Mouse (Mus musculus) lung, embryonic 14.5 days (tissue): Measurements from ENCODE around the gene Aox1. TPM values are rescaled to one million over a fixed set of nuclear protein-coding genes. Genes with fewer than 3 reads are reported as not detected.
A peak's percentile ranks its signal among the peaks of the same experiment; 100 is the strongest.

Source experiments
- ATAC-seq: fragments of 200-750 bp; cut with Nextera tagmentation; 2 replicates; pipeline ENCODE4 v1.8.0; 2017; ENCODE audit warnings: mild to moderate bottlenecking, moderate TSS enrichment, moderate library complexity; ENCODE audit not compliant: insufficient read depth
- DNase-seq: peaks from one replicate; pipeline ENCODE4 v3.0.0-alpha.2; 2015
- H3K27ac ChIP-seq: fragments of 300-500 bp; sonication (generic); 2 replicates; pipeline ENCODE4 v1.5.1; 2014; ENCODE audit warnings: low read depth, mild to moderate bottlenecking, moderate library complexity
- H3K27me3 ChIP-seq: fragments of 300-500 bp; sonication (generic); 2 replicates; pipeline ENCODE4 v1.6.1; 2014; ENCODE audit warnings: low read length, control low read depth; ENCODE audit not compliant: insufficient read depth
- H3K36me3 ChIP-seq: fragments of 300-500 bp; sonication (generic); 2 replicates; pipeline ENCODE4 v1.6.1; 2014; ENCODE audit warnings: control low read depth; ENCODE audit not compliant: insufficient read depth
- H3K4me1 ChIP-seq: fragments of 300-500 bp; sonication (generic); 2 replicates; pipeline ENCODE4 v1.6.1; 2014; ENCODE audit warnings: antibody characterized with exemption, control low read depth; ENCODE audit not compliant: insufficient read depth
- H3K4me2 ChIP-seq: fragments of 300-500 bp; sonication (generic); 2 replicates; pipeline ENCODE4 v1.6.1; 2014; ENCODE audit warnings: mild to moderate bottlenecking
- H3K4me3 ChIP-seq: fragments of 300-500 bp; sonication (generic); 2 replicates; pipeline ENCODE4 v1.5.1; 2014; ENCODE audit warnings: low read depth, low read length
- H3K9ac ChIP-seq: fragments of 300-500 bp; sonication (generic); 2 replicates; pipeline ENCODE4 v1.6.1; 2014
- H3K9me3 ChIP-seq: fragments of 300-500 bp; sonication (generic); 2 replicates; pipeline ENCODE4 v1.6.1; 2016; ENCODE audit warnings: low read depth, low read length, control low read depth
- CTCF ChIP-seq: IDR thresholded peaks from 2 replicates; pipeline ENCODE4 v1.5.1; 2016; ENCODE audit warnings: antibody characterized with exemption, low read depth
- WGBS: fragments of 180-500 bp; shearing (Covaris S2); extraction: QIAGEN DNeasy Blood & Tissue Kit; methylation state at CpG from one replicate; pipeline ENCODE4 v1.1.7; 2014; 5-methylcytosine and 5-hydroxymethylcytosine counted together
- polyA plus RNA-seq: library from polyadenylated mRNA; unstranded; fragments of >200 nt; fragmentation: Nextera tagmentation; extraction: Ambion mirVana; gene quantifications from 2 replicates; pipeline ENCODE4 v1.2.1, GENCODE M21; 2014

The Aox1 gene
- polyA plus RNA-seq, 1 experiment from 2014 or later, result 0.72 TPM

DNA sequence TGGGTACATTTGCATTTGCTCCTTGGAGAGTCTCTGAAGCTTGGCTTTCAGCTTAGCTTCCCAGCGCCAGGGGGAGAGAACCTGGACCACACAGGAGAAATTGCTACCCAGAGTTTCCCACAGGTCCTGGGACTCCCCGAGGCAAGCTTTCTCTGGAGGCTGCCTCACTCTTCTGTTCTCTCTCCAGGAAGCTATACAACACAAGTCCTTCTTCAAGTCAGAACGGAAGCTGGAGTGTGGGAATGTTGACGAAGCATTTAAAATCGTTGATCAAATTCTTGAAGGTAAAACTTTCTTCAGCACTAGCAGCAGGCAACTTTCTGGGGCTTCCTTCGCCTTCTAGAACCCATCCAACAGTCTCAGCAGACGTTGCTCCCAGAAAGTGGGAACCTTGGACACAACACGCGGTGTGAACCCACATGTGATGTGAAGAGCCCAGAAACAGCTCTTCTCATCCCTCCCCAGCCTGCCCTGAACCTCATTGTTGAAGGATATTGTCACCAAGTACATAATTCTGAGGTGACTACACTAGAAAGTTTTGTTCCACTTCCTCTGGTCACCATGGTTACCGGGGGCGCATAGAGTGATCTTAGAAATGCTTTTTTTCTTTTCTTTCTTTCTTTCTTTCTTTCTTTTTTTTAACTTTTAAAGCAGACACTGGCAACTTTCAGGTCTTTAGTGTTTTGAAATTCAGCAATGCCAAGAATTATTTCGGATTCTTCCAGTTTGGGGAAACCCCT lies 43.4 kb downstream of the Aox1 start:
- H3K27ac ChIP-seq, result no peak overlapping the region

DNA sequence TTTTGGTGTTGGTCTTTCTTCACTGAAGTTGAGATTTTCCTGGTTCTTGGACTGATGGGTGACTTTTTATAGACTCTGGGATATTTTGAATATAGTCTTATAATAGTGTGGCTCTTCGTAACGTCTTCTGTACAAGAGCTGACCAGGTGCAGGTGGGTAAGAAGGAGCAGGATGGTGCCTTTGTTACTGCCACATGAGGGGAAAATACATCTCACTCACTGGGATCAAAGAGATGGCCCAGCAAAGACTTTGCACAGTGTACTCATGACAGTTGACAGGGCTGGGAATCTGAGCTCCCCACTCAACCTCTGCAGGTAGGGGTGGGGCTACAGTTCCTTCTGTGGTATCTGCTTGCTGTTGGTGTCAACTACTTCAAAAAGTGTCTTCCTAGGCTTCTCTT lies 44.5 kb downstream of the Aox1 start:
- H3K4me3 ChIP-seq, result no peak overlapping the region
- no peaks in the 10 kb centered on the region for H3K36me3 ChIP-seq
- TF ChIP-seq CTCF, result no peak
- ATAC-seq (no peak), DNase-seq (no peak)
- no peak overlapping the region for H3K4me2 ChIP-seq
- H3K9me3 ChIP-seq, result no peaks in the 10 kb centered on the region
- 93% methylated on average over 2 of the region's 2 CpGs for WGBS
- 0 out of 2 replicates have a peak, but pooled peaks cover 6% of the 10 kb centered on the region for H3K4me1 ChIP-seq
- H3K27ac ChIP-seq, result no peak overlapping the region
- no peaks in the 10 kb centered on the region for H3K27me3 ChIP-seq
- no peak overlapping the region for H3K9ac ChIP-seq

More for the DNA sequence above, 43.4 kb downstream of the Aox1 start:
- Histone ChIP-seq H3K36me3 (no peaks in the 10 kb centered on the region), H3K4me2 (no peak overlapping the region), H3K9me3 (no peaks in the 10 kb centered on the region), H3K9ac (no peak overlapping the region), H3K4me1 (0 out of 2 replicates have a peak, but pooled peaks cover 6% of the 10 kb centered on the region), H3K27me3 (no peaks in the 10 kb centered on the region), H3K4me3 (no peak overlapping the region)
- DNase-seq, result no peak
- TF ChIP-seq CTCF, result no peak
- no peak for ATAC-seq
- WGBS, result 62% methylated on average over 12 of the region's 12 CpGs

DNA sequence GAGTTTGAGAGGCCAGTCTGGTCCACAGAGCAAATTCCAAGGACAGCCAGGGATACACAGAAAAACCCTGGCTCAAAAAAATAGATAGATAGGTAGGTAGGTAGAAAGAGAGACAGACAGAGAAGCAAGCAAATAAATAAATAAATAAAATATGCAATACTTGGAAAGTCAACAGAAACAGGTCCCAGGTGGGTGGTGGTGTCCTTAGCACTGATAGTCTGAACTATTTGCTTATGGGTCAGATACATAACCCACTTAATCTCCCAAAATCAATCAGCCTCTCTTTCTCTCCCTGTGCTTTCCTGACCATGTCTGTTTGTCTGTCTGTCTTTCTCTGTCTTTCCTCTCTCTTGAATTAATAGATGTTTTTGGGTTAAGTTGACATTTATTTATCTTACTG lies 48.2 kb downstream of the Aox1 start:
- no peak overlapping the region for H3K9ac ChIP-seq
- no peak for TF ChIP-seq CTCF
- H3K9me3 ChIP-seq, result no peaks in the 10 kb centered on the region
- H3K4me3 ChIP-seq, result no peak overlapping the region
- H3K4me1 ChIP-seq, result no peaks in the 10 kb centered on the region
- no peak overlapping the region for H3K4me2 ChIP-seq
- ATAC-seq (no peak), DNase-seq (no peak)
- no peak overlapping the region for H3K27ac ChIP-seq
- H3K27me3 ChIP-seq, result no peaks in the 10 kb centered on the region
- H3K36me3 ChIP-seq, result no peaks in the 10 kb centered on the region

- no peak overlapping the region for H3K9ac ChIP-seq
- TF ChIP-seq CTCF, result no peak
- no peak for ATAC-seq
- no peaks in the 10 kb centered on the region for H3K27me3 ChIP-seq
- no peak for DNase-seq
- no peak overlapping the region for H3K4me2 ChIP-seq
- no peaks in the 10 kb centered on the region for H3K4me1 ChIP-seq
- H3K9me3 ChIP-seq, result no peaks in the 10 kb centered on the region
- H3K27ac ChIP-seq, result no peak overlapping the region
- WGBS, result 78% methylated on average over 7 of the region's 7 CpGs
- no peaks in the 10 kb centered on the region for H3K36me3 ChIP-seq
- H3K4me3 ChIP-seq, result no peak overlapping the region
Measured at GRCm38 (mm10) chr1:58078390-58078789, 48.7 kb downstream of the Aox1 start.

GRCm38 (mm10) chr1:58079689-58080088 lies 50.0 kb downstream of the Aox1 start:
- H3K4me2 ChIP-seq, result no peak overlapping the region
- H3K9ac ChIP-seq, result no peak overlapping the region
- H3K4me3 ChIP-seq, result no peak overlapping the region
- peak; percentile 44; the same call in 1 of the 2 replicates for TF ChIP-seq CTCF
- ATAC-seq (no peak), DNase-seq (peak; percentile 34)
- H3K27me3 ChIP-seq, result no peaks in the 10 kb centered on the region
- no peaks in the 10 kb centered on the region for H3K4me1 ChIP-seq
- no peaks in the 10 kb centered on the region for H3K36me3 ChIP-seq
- WGBS, result 88% methylated on average over 5 of the region's 5 CpGs
- H3K9me3 ChIP-seq, result no peaks in the 10 kb centered on the region
- no peak overlapping the region for H3K27ac ChIP-seq

- H3K27ac ChIP-seq, result no peak overlapping the region
- no peak overlapping the region for H3K4me2 ChIP-seq
- DNase-seq (no peak), ATAC-seq (no peak)
- no peak for TF ChIP-seq CTCF
- no peak overlapping the region for H3K4me3 ChIP-seq
- no peaks in the 10 kb centered on the region for H3K27me3 ChIP-seq
- 78% methylated on average over 4 of the region's 4 CpGs for WGBS
- no peaks in the 10 kb centered on the region for H3K36me3 ChIP-seq
- H3K9ac ChIP-seq, result no peak overlapping the region
- no peaks in the 10 kb centered on the region for H3K9me3 ChIP-seq
- H3K4me1 ChIP-seq, result no peaks in the 10 kb centered on the region
Measured at GRCm38 (mm10) chr1:58080446-58080845, 50.7 kb downstream of the Aox1 start.

- no peak overlapping the region for H3K4me2 ChIP-seq
- no peak for ATAC-seq
- DNase-seq, result no peak
- 70% methylated on average over 5 of the region's 5 CpGs for WGBS
- no peak overlapping the region for H3K27ac ChIP-seq
- no peaks in the 10 kb centered on the region for H3K4me1 ChIP-seq
- no peaks in the 10 kb centered on the region for H3K27me3 ChIP-seq
- no peak overlapping the region for H3K4me3 ChIP-seq
- TF ChIP-seq CTCF, result no peak
- no peak overlapping the region for H3K9ac ChIP-seq
- H3K36me3 ChIP-seq, result no peaks in the 10 kb centered on the region
- H3K9me3 ChIP-seq, result no peaks in the 10 kb centered on the region
Measured at GRCm38 (mm10) chr1:58081356-58081755, 51.6 kb downstream of the Aox1 start.
